Mouse (Mus musculus) testis, adult 2 months (tissue): ENCODE results near the gene Pgf. TPM values are rescaled to one million over a fixed set of nuclear protein-coding genes. Genes with fewer than 3 reads are reported as not detected.

ENCODE experiments used
- H3K27ac ChIP-seq: fragments of 200-500 bp; 2 replicates; pipeline ENCODE4 v1.5.1; 2012; ENCODE audit warnings: low read depth, low read length; ENCODE audit not compliant: control insufficient read depth, insufficient read depth
- H3K27me3 ChIP-seq: fragments of 200-500 bp; 2 replicates; pipeline ENCODE4 v1.6.1; 2012; ENCODE audit warnings: mild to moderate bottlenecking, low read length, moderate library complexity; ENCODE audit not compliant: control insufficient read depth, insufficient read depth
- H3K36me3 ChIP-seq: fragments of 200-500 bp; 2 replicates; pipeline ENCODE4 v1.6.1; 2012; ENCODE audit warnings: mild to moderate bottlenecking, low read length; ENCODE audit not compliant: control insufficient read depth, insufficient read depth
- H3K4me1 ChIP-seq: fragments of 200-500 bp; 2 replicates; pipeline ENCODE4 v1.6.1; 2012; ENCODE audit warnings: low read length; ENCODE audit not compliant: control insufficient read depth, insufficient read depth
- H3K4me3 ChIP-seq: fragments of 200-500 bp; 2 replicates; pipeline ENCODE4 v1.5.1; 2012; ENCODE audit warnings: low read depth, mild to moderate bottlenecking, low read length, moderate library complexity, mixed read lengths; ENCODE audit not compliant: control insufficient read depth
- CTCF ChIP-seq: fragments of 200-500 bp; IDR thresholded peaks from 2 replicates; pipeline ENCODE4 v1.5.1; 2012; ENCODE audit warnings: low read depth, mild to moderate bottlenecking, inconsistent platforms, low read length, moderate library complexity; ENCODE audit not compliant: control insufficient read depth, insufficient read depth, insufficient replicate concordance
- POLR2A ChIP-seq: fragments of 200-500 bp; IDR thresholded peaks from 2 replicates; pipeline ENCODE4 v1.6.1; 2012; ENCODE audit warnings: low read depth, mild to moderate bottlenecking, inconsistent platforms, low read length, moderate library complexity; ENCODE audit not compliant: control insufficient read depth
- polyA plus RNA-seq: library from polyadenylated mRNA; depleted of rRNA; stranded (reverse); fragments of >200 nt; gene quantifications from 2 replicates; pipeline ENCODE4 v1.2.3, GENCODE M21; 2012

Pgf gene
- polyA plus RNA-seq, 1 experiment = 2.3 TPM

DNA sequence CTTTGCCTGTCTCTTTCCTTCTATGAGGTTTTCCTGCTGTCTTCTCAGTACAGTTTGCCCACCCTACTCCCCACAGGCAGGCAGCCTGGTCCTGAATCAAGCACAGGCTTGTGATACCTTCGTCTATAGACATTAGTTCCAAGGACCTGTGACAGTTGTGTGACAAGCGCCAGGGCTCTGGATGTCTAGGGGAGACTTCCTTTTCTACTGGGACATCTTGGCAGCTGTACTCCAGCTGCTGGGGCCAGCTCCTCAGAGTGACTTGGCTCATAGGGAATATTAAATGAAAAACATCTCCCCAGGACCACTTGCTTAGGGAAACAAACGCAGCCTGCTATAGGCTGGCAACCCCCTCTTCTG is 6.7 kb downstream of the Pgf start:
- Histone ChIP-seq H3K27me3 (no peaks in the 10 kb centered on the region), H3K36me3 (no peaks in the 10 kb centered on the region)
- TF ChIP-seq POLR2A (no peak), CTCF (no peak)

DNA sequence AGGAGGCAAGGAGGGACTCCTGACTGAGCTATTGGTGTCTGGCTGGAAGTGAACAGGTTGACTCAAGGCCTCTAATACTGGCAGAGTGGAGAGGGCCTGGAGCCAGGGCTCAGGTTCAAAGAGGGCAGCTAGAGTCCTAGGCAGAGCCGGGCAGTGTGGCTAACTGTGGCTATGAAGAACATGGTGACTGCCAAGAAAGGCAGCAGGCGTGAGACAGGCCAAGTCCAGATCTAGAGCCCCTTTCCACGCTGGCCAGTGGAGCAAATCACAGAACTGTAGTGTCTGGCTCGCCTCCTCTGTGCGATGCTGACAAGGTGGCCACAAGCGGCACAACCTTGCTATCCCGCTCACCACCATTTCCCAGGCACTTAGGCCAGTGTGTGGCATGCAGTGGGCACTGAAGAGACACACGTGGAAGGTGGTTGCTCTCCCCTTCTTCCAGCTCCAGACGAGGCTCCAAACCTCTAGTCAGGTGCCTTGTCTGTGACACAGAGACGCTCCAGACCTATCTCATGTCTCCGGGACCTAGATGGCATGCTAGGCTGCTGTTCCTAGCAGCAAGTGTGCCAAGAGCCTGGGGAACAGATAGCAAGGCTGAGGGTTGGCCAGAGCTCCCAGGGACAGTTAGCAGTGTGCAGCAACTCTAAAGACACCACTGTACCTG is 7.2 kb downstream of the Pgf start:
- TF ChIP-seq POLR2A (no peak), CTCF (no peak)
- Histone ChIP-seq H3K27me3 (no peaks in the 10 kb centered on the region), H3K4me3 (no peak overlapping the region), H3K4me1 (peaks cover 13% of the 10 kb centered on the region), H3K36me3 (no peaks in the 10 kb centered on the region), H3K27ac (no peak overlapping the region)

More for the DNA sequence above, 6.7 kb downstream of the Pgf start:
- Histone ChIP-seq H3K27ac (no peak overlapping the region), H3K4me3 (no peak overlapping the region), H3K4me1 (peaks cover 13% of the 10 kb centered on the region)

DNA sequence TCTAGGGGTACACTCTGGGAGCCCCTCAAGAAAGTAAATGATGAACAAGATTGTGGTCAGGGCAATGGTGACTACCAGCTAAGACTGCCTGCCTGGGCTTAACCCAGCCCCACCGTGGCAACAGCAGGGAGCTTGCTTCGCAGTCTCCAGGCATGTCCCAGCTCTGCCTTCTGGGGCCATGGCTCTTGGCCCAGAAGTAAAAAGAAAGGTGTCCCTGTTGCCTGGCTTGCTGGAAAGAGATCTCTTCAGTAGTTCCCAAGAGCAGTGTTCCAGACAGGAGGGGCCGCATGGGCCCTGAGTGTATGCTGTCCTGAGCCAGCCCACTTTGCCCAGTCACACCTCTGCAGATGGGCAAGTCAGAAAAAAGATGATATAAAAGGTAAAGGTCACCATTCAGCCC is 7.7 kb downstream of the Pgf start:
- H3K27me3 ChIP-seq = no peaks in the 10 kb centered on the region
- H3K36me3 ChIP-seq = no peaks in the 10 kb centered on the region
- TF ChIP-seq POLR2A (no peak), CTCF (no peak)
- H3K4me1 ChIP-seq = peaks cover 13% of the 10 kb centered on the region
- H3K4me3 ChIP-seq = no peak overlapping the region
- no peak overlapping the region for H3K27ac ChIP-seq

DNA sequence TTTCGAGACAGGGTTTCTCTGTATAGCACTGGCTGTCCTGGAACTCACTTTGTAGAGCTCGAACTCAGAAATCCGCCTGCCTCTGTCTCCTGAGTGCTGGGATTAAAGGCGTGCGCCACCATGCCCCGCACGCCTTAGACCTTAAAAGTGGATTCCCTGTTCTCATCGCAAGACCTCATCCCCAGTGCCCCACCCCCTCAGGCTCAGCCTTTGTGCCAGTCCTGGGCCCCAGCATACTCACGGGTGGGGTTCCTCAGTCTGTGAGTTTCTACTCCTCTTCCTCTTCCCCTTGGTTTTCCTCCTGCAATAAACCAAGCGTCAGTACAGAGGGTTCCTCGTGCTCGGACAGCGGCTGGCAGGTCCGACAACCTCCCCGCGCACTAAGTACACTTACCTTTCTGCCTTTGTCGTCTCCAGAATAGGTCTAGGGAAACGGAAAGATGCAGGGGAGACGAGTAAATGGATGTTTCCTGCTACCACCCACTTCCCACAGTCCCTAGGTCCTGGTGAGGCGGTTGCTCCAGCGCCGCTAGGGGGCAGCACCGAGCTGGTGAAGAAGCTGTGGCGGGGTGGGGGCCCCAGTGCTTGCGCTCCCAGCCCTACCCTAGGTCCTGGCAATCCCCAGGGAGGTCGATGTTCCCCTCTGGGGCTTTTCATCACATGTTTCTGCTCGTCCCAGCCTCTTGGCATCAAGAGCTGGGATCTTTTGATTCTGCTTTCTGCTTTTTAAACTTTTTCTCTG is 8.3 kb downstream of the Pgf start:
- Histone ChIP-seq H3K4me1 (peaks cover 13% of the 10 kb centered on the region), H3K27me3 (no peaks in the 10 kb centered on the region), H3K27ac (no peak overlapping the region), H3K36me3 (no peaks in the 10 kb centered on the region), H3K4me3 (peak overlapping the region; percentile 43)
- TF ChIP-seq CTCF (peak; percentile 93), POLR2A (no peak)

DNA sequence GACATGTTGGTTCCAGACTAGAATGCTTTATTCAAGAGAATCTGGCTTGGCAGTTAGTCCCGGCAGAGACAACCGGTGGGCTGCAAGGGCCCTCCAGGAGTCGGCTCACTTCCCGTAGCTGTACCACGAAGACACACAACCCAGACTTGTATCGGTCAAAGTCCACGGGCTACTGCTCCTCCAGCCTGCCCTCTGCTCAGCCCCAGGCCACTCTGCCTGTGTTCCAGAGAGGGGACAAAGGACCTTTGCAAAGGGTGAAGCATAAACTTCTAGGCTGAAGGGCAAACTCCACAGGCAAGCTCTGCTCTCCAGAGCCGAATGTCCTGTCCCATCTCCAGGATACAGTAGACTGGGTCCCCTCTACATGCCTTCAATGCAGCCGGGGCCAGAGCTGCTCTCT is 11.0 kb downstream of the Pgf start:
- H3K27ac ChIP-seq = no peak overlapping the region
- peaks cover 15% of the 10 kb centered on the region for H3K4me1 ChIP-seq
- H3K36me3 ChIP-seq = no peaks in the 10 kb centered on the region
- no peaks in the 10 kb centered on the region for H3K27me3 ChIP-seq
- TF ChIP-seq CTCF (no peak), POLR2A (no peak)
- no peak overlapping the region for H3K4me3 ChIP-seq

DNA sequence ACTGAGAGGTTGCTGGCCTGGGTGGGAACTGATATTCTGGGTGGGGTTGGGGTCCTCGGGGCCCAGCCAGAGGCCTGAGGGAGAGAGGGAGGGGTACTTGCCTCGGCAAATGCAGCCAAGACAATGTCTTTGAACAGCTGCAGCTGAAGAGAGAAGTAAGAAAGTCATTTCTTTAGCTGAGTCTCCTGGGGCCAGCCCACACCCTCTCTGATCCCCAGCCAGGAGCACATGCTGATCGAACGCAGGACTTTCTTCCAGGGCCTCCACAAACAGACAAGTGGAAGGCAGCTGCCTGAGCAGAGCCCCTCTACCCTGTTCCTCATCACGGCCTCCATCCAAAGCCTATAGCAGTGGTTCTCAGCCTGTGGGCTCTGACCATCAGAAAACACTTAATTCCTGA is 12.6 kb downstream of the Pgf start:
- H3K4me1 ChIP-seq = peaks cover 15% of the 10 kb centered on the region
- no peak for TF ChIP-seq CTCF
- TF ChIP-seq POLR2A = no peak
- no peak overlapping the region for H3K4me3 ChIP-seq
- no peak overlapping the region for H3K27ac ChIP-seq
- H3K36me3 ChIP-seq = no peaks in the 10 kb centered on the region
- no peaks in the 10 kb centered on the region for H3K27me3 ChIP-seq

DNA sequence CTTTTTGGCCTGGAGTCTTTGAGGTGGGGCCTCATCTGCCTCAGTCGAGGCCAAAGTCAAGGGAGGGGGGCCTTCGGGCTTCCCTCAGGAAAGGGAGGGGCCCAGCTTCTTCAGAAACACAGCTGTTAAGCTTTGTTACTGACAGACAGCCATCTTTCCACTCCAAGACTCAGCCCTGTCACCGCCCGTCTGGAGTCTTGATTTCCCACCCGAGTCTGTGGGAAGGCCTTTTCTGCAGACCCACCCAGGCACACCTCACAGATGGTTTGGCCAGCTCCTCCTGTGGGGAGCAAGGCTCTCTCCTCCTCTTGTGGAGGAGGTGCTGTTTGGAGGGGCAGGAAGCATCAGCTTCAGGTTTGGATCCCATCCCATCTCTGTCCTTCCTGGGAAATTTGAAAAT is 18.0 kb downstream of the Pgf start:
- TF ChIP-seq POLR2A (no peak), CTCF (no peak)
- peaks cover 2% of the 10 kb centered on the region; the same call in 1 of the 2 replicates for H3K4me1 ChIP-seq
- no peaks in the 10 kb centered on the region for H3K36me3 ChIP-seq
- H3K4me3 ChIP-seq = no peak overlapping the region
- no peak overlapping the region for H3K27ac ChIP-seq
- H3K27me3 ChIP-seq = no peaks in the 10 kb centered on the region

DNA sequence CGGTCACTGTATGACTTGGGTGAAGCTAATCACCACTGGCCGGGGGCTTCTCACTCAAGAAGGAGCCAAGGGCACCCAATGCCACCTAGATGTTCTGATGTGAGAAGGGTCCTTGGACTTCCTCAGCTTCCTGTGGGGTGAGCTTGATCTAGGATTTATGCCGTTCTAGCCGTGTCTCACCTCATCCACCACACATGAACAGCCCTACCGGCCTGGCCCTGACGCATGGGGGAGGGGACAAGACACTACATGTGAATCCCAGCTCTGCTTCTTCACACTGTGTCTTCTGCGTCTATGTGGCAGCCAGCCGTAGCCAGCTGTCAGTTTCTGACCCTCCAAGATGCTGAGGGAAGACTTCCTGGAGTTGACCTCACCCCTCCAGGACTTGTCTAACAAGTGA is 18.8 kb downstream of the Pgf start:
- Histone ChIP-seq H3K27ac (no peak overlapping the region), H3K4me3 (no peak overlapping the region), H3K4me1 (peaks cover 2% of the 10 kb centered on the region; the same call in 1 of the 2 replicates), H3K27me3 (no peaks in the 10 kb centered on the region), H3K36me3 (no peaks in the 10 kb centered on the region)
- TF ChIP-seq CTCF (no peak), POLR2A (no peak)
